Mouse (Mus musculus): ENCODE data around the gene Myo6. TPM values are rescaled to one million over a fixed set of nuclear protein-coding genes. Genes with fewer than 3 reads are reported as not detected.

Myo6 gene
- total and polyA plus RNA-seq, 3 experiments: 1.2 to 1.6 TPM; not detected in 1

DNA sequence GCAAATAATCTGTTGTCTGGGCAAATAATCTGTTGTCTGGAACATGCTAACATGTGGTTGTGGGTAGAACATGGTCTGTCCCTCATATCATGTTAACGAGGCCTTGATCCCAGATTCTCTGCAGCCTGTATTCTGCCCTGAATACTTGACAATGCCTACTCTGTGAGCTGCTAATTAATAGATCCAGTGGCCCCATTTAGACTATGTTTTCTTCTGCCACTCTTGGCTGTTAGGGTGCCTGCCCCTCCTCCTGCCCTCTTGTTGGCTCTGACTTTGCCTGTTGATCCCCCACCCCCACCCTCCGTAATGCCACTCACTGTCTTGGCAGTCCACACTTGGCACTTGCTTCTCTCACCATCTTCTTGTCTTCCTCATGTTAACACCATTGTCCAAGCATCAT is 13.8 kb downstream of the Myo6 start:
- no peak for DNase-seq (ENCODE audit: low read depth, low spot score)
- H3K9me3 ChIP-seq (replicated peaks; ENCODE audit: insufficient read depth, low read length): no peaks in the 10 kb centered on the region
- H3K9ac ChIP-seq (ENCODE audit: control insufficient read depth, low read depth, low read length, poor library complexity, severe bottlenecking): no peak overlapping the region
- TF ChIP-seq RAD21 (IDR thresholded peaks at IDR 0.05; ENCODE audit: low read depth, low read length): no peak
- TF ChIP-seq POLR2AphosphoS5 (IDR thresholded peaks at IDR 0.05; ENCODE audit: borderline replicate concordance, low read depth, low read length): no peak
- TF ChIP-seq MXI1 (IDR thresholded peaks at IDR 0.05; ENCODE audit: low read depth, low read length): no peak
- TF ChIP-seq MAX (IDR thresholded peaks at IDR 0.05; ENCODE audit: low read length): no peak
- no peak for TF ChIP-seq USF1 (IDR thresholded peaks at IDR 0.05; ENCODE audit: low read depth, low read length)
- TF ChIP-seq MYC (IDR thresholded peaks at IDR 0.05; ENCODE audit: low read depth, low read length): no peak
- no peak for TF ChIP-seq POLR2A (IDR thresholded peaks at IDR 0.05; ENCODE audit: control insufficient read depth in 1 of 2, insufficient read depth in 1 of 2, low read depth in 1 of 2, low read length in 2 of 2, poor library complexity in 1 of 2)
- TF ChIP-seq SMC3 (IDR thresholded peaks at IDR 0.05; ENCODE audit: low read depth, low read length): no peak
- TF ChIP-seq USF2 (IDR thresholded peaks at IDR 0.05; ENCODE audit: borderline replicate concordance in 1 of 2, insufficient read depth in 1 of 2, low read depth in 1 of 2, low read length in 2 of 2): no peak
- TF ChIP-seq ZMIZ1 (IDR thresholded peaks at IDR 0.05; ENCODE audit: low read depth, low read length): no peak
- no peak for TF ChIP-seq ETS1 (IDR thresholded peaks at IDR 0.05; ENCODE audit: low read depth, low read length)
- TF ChIP-seq ZKSCAN1 (IDR thresholded peaks at IDR 0.05; ENCODE audit: low read depth, low read length): no peak
- H3K36me3 ChIP-seq (ENCODE audit: control insufficient read depth in 1 of 2, insufficient read depth in 2 of 2, low read length in 2 of 2): no peaks in the 10 kb centered on the region
- no peak overlapping the region for H3K4me3 ChIP-seq (ENCODE audit: control insufficient read depth in 1 of 2, insufficient read depth in 1 of 2, low read depth in 2 of 2, low read length in 2 of 2)
- H3K79me2 ChIP-seq (ENCODE audit: control insufficient read depth, insufficient read depth, low read length, poor library complexity): no peaks in the 10 kb centered on the region
- no peak overlapping the region for H3K27ac ChIP-seq (ENCODE audit: control insufficient read depth, low read depth, low read length)
- H3K4me1 ChIP-seq (ENCODE audit: control insufficient read depth in 1 of 2, insufficient read depth in 2 of 2, low read length in 2 of 2): no peaks in the 10 kb centered on the region
- no peaks in the 10 kb centered on the region for H3K27me3 ChIP-seq (ENCODE audit: control insufficient read depth in 1 of 2, insufficient read depth in 2 of 2, low read length in 2 of 2)

GRCm38 (mm10) chr9:80179688-80180087 is 14.9 kb downstream of the Myo6 start:
- no peak overlapping the region for H3K4me3 ChIP-seq (ENCODE audit: control insufficient read depth in 1 of 2, insufficient read depth in 1 of 2, low read depth in 2 of 2, low read length in 2 of 2)
- H3K9ac ChIP-seq (ENCODE audit: control insufficient read depth, low read depth, low read length, poor library complexity, severe bottlenecking): no peak overlapping the region
- no peaks in the 10 kb centered on the region for H3K36me3 ChIP-seq (ENCODE audit: control insufficient read depth in 1 of 2, insufficient read depth in 2 of 2, low read length in 2 of 2)
- no peaks in the 10 kb centered on the region for H3K9me3 ChIP-seq (replicated peaks; ENCODE audit: insufficient read depth, low read length)
- no peaks in the 10 kb centered on the region for H3K27me3 ChIP-seq (ENCODE audit: control insufficient read depth in 1 of 2, insufficient read depth in 2 of 2, low read length in 2 of 2)
- H3K4me1 ChIP-seq (ENCODE audit: control insufficient read depth in 1 of 2, insufficient read depth in 2 of 2, low read length in 2 of 2): no peaks in the 10 kb centered on the region
- no peak for TF ChIP-seq ZMIZ1 (IDR thresholded peaks at IDR 0.05; ENCODE audit: low read depth, low read length)
- TF ChIP-seq TBP (IDR thresholded peaks at IDR 0.05; ENCODE audit: low read depth, low read length): no peak
- no peak for TF ChIP-seq MAX (IDR thresholded peaks at IDR 0.05; ENCODE audit: low read length)
- no peak for TF ChIP-seq HCFC1 (IDR thresholded peaks at IDR 0.05; ENCODE audit: low read depth, low read length)
- no peak for TF ChIP-seq USF2 (IDR thresholded peaks at IDR 0.05; ENCODE audit: borderline replicate concordance in 1 of 2, insufficient read depth in 1 of 2, low read depth in 1 of 2, low read length in 2 of 2)
- no peak for TF ChIP-seq POLR2AphosphoS5 (IDR thresholded peaks at IDR 0.05; ENCODE audit: borderline replicate concordance, low read depth, low read length)
- no peak for TF ChIP-seq JUND (IDR thresholded peaks at IDR 0.05; ENCODE audit: low read depth, low read length)
- TF ChIP-seq RCOR1 (IDR thresholded peaks at IDR 0.05; ENCODE audit: low read depth, low read length): no peak
- no peak for TF ChIP-seq MYC (IDR thresholded peaks at IDR 0.05; ENCODE audit: low read depth, low read length)
- no peaks in the 10 kb centered on the region for H3K79me2 ChIP-seq (ENCODE audit: control insufficient read depth, insufficient read depth, low read length, poor library complexity)
- no peak for DNase-seq (ENCODE audit: low read depth, low spot score)
- no peak overlapping the region for H3K27ac ChIP-seq (ENCODE audit: control insufficient read depth, low read depth, low read length)

All from MEL (cell line).